In genomic region chr2:75706435-75706834, GRCm38 (mm10) we compare ENCODE assay signal across 13 mouse cellular contexts. TPM values are rescaled to one million over a fixed set of nuclear protein-coding genes. Genes with fewer than 3 reads are reported as not detected.
DNase-seq lines count a peak whose midpoint lies in the region; ATAC-seq and TF ChIP-seq lines count a peak whose summit lies in the region.
"Had no signal": no experiment of that assay in that cellular context is flagged by ENCODE, and none has a peak within 500 bp of the region (broad histone marks: within the 10 kb centered on the region; RNA-seq: fewer than 3 reads in every experiment).

No protein-coding gene starts in this region.

- intact Hi-C loops in heart, postnatal 14 days (cut with DNase I), result loop anchor here (5.0 kb wide), 2 partner anchors 56 to 71 kb away; no protein-coding TSS in a partner anchor

- peaks cover 4 to 35% of the 10 kb centered on the region in 2 experiments for H3K4me1 ChIP-seq in heart, embryonic 14.5 days (ENCODE audit: control insufficient read depth in 2 of 2, insufficient read depth in 2 of 2, low read length in 2 of 2)
- H3K4me1 ChIP-seq in lung, embryonic 16.5 days (replicated peaks; ENCODE audit: control insufficient read depth, insufficient read depth, low read length), result peaks cover 27% of the 10 kb centered on the region
- H3K4me1 ChIP-seq in intestine, postnatal 0 days (replicated peaks; ENCODE audit: control insufficient read depth, insufficient read depth, low read length), result peaks cover 4% of the 10 kb centered on the region; the same call in 1 of the 2 replicates

- H3K9ac ChIP-seq in heart, embryonic 14.5 days (ENCODE audit: low read length), result no peak overlapping the region
- no peak overlapping the region for H3K9ac ChIP-seq in lung, embryonic 16.5 days (ENCODE audit: low read length)
- H3K9ac ChIP-seq in intestine, postnatal 0 days (ENCODE audit: low read depth, low read length), result no peak overlapping the region
- H3K9ac ChIP-seq: neural tube, embryonic 15.5 days had no signal

- WGBS in heart, embryonic 14.5 days, result 56% methylated on average over 5 of the region's 5 CpGs
- WGBS in lung, embryonic 16.5 days, result 46% methylated on average over 5 of the region's 5 CpGs
- 39% methylated on average over 5 of the region's 5 CpGs for WGBS in intestine, postnatal 0 days

- ATAC-seq in heart, embryonic 14.5 days (ENCODE audit: insufficient number of reproducible peaks, insufficient read depth, low FRiP score, low read depth), result no peak
- ATAC-seq in lung, embryonic 16.5 days (ENCODE audit: low read depth), result no peak
- ATAC-seq in intestine, postnatal 0 days, result no peak
- no peak for ATAC-seq in monocyte, adult 5-6 weeks (replicated peaks; ENCODE audit: insufficient number of reproducible peaks, low FRiP score, low TSS enrichment, poor library complexity, severe bottlenecking)
- ATAC-seq: midbrain, embryonic 16.5 days had no signal

- peaks cover 5% of the 10 kb centered on the region; the same call in 1 of the 2 replicates for H3K9me3 ChIP-seq in heart, embryonic 14.5 days (ENCODE audit: control insufficient read depth, low read length)
- 0 out of 2 replicates have a peak, but pooled peaks cover 5% of the 10 kb centered on the region for H3K9me3 ChIP-seq in lung, embryonic 16.5 days (ENCODE audit: control insufficient read depth, low read length)
- no peaks in the 10 kb centered on the region for H3K9me3 ChIP-seq in intestine, postnatal 0 days (ENCODE audit: control insufficient read depth)
- H3K9me3 ChIP-seq: neural tube, embryonic 15.5 days had no signal

- no peaks in the 10 kb centered on the region for H3K36me3 ChIP-seq in heart, embryonic 14.5 days (ENCODE audit: control insufficient read depth, insufficient read depth, low read length)
- H3K36me3 ChIP-seq in lung, embryonic 16.5 days (ENCODE audit: control insufficient read depth, insufficient read depth, low read length), result no peaks in the 10 kb centered on the region
- H3K36me3 ChIP-seq in intestine, postnatal 0 days (ENCODE audit: control insufficient read depth, insufficient read depth), result peaks cover 5% of the 10 kb centered on the region; the same call in 1 of the 2 replicates
- H3K36me3 ChIP-seq in splenic B cell, adult 2 months (ENCODE audit: control insufficient read depth, insufficient read depth, low read length, poor library complexity, severe bottlenecking), result no peaks in the 10 kb centered on the region
- H3K36me3 ChIP-seq: neural tube, embryonic 15.5 days had no signal

- H3K27me3 ChIP-seq in heart, embryonic 14.5 days (ENCODE audit: control insufficient read depth, insufficient read depth, low read length), result no peaks in the 10 kb centered on the region
- no peaks in the 10 kb centered on the region for H3K27me3 ChIP-seq in lung, embryonic 16.5 days (ENCODE audit: control insufficient read depth, insufficient read depth, low read depth, low read length)
- H3K27me3 ChIP-seq in intestine, postnatal 0 days (replicated peaks; ENCODE audit: control insufficient read depth, insufficient read depth, low read length), result no peaks in the 10 kb centered on the region
- no peaks in the 10 kb centered on the region for H3K27me3 ChIP-seq in splenic B cell, adult 2 months (ENCODE audit: control insufficient read depth, insufficient read depth, low read length, poor library complexity, severe bottlenecking)

- no peak for TF ChIP-seq CTCF in intestine, postnatal 0 days (IDR thresholded peaks at IDR 0.05; ENCODE audit: low read depth)

- H3K27ac ChIP-seq in heart, embryonic 14.5 days (replicated peaks in 1 of 2; ENCODE audit: control insufficient read depth in 1 of 2, insufficient read depth in 1 of 2, low read depth in 2 of 2, low read length in 2 of 2), result peak overlapping the region in 1 of 2 experiments; percentile 41; a peak in 1 of 4 replicates
- H3K27ac ChIP-seq in lung, embryonic 16.5 days (ENCODE audit: low read length), result peak overlapping the region; percentile 18; the same call in 1 of the 2 replicates
- peak overlapping the region; percentile 79 for H3K27ac ChIP-seq in intestine, postnatal 0 days (ENCODE audit: low read depth, low read length)
- H3K27ac ChIP-seq: neural tube, embryonic 15.5 days had no signal

- DNase-seq in heart, postnatal 14 days, result no peak
- DNase-seq in lung, postnatal 14 days, result no peak
- DNase-seq in splenic B cell, adult 2 months (ENCODE audit: low read depth, low spot score), result peak; percentile 32
- DNase-seq in adipocyte (ENCODE audit: low spot score), result no peak
- DNase-seq: adrenal gland, postnatal 25 days; cerebellum, adult 11-12 months; lung, postnatal 36 days had no signal

- H3K4me2 ChIP-seq in heart, embryonic 14.5 days (ENCODE audit: low read length), result peak overlapping the region; percentile 5; the same call in 1 of the 2 replicates
- no peak overlapping the region for H3K4me2 ChIP-seq in lung, embryonic 16.5 days (ENCODE audit: low read depth, low read length)
- 0 out of 2 replicates have a peak overlapping the region, but pooled peaks have one; percentile 17 for H3K4me2 ChIP-seq in intestine, postnatal 0 days (replicated peaks; ENCODE audit: low read depth)
- H3K4me2 ChIP-seq: neural tube, embryonic 15.5 days had no signal

- no peak overlapping the region for H3K4me3 ChIP-seq in heart, embryonic 14.5 days (ENCODE audit: control insufficient read depth in 1 of 2, insufficient read depth in 1 of 2, low read depth in 1 of 2, low read length in 2 of 2)
- H3K4me3 ChIP-seq in lung, embryonic 16.5 days (ENCODE audit: low read length), result no peak overlapping the region
- H3K4me3 ChIP-seq in intestine, postnatal 0 days (ENCODE audit: low read depth, low read length), result no peak overlapping the region
- H3K4me3 ChIP-seq: neural tube, embryonic 15.5 days had no signal

RNA-seq across cellular contexts. Expression of gene Nfe2l2, which starts 2.0 kb away (rescaled TPM):
- 52.5 and 55.3 TPM in 2 replicates for polyA plus RNA-seq in heart, embryonic 14.5 days (2014; fragmentation: Nextera tagmentation; extraction: Ambion mirVana)
- 10 to 100 TPM; 67.5 to 78.8 TPM for total RNA-seq in heart, postnatal 14 days (2021)
- 134 and 137 TPM in 2 replicates for polyA plus RNA-seq in lung, embryonic 16.5 days (2015; fragmentation: Nextera tagmentation; extraction: Ambion mirVana)
- 93.6 and 98.0 TPM in 2 replicates for polyA plus RNA-seq in intestine, postnatal 0 days (2015; fragmentation: Nextera tagmentation; extraction: Ambion mirVana)
- total RNA-seq in monocyte, adult 5-6 weeks (2017), result 147 to 253 TPM (median 230 TPM) in 3 replicates

RNA-seq across cellular contexts. Expression of gene Hnrnpa3, which starts 47.4 kb away (rescaled TPM):
- polyA plus RNA-seq in heart, embryonic 14.5 days (2014; fragmentation: Nextera tagmentation; extraction: Ambion mirVana), result 121 and 134 TPM in 2 replicates
- total RNA-seq in heart, postnatal 14 days (2021), result 100 to 1,000 TPM; 192 to 229 TPM
- polyA plus RNA-seq in lung, embryonic 16.5 days (2015; fragmentation: Nextera tagmentation; extraction: Ambion mirVana), result 298 and 346 TPM in 2 replicates
- polyA plus RNA-seq in intestine, postnatal 0 days (2015; fragmentation: Nextera tagmentation; extraction: Ambion mirVana), result 149 and 151 TPM in 2 replicates
- total RNA-seq in monocyte, adult 5-6 weeks (2017), result 236 to 464 TPM (median 357 TPM) in 3 replicates
